Mouse (Mus musculus) liver, embryonic 15.5 days (tissue): ENCODE measurements around the gene Slc8a1. TPM values are rescaled to one million over a fixed set of nuclear protein-coding genes. Genes with fewer than 3 reads are reported as not detected.

ENCODE experiments used
- ATAC-seq: fragments of 200-750 bp; cut with Nextera tagmentation; 2 replicates; pipeline ENCODE4 v1.8.0; 2017; ENCODE audit warnings: moderate number of reproducible peaks, mild to moderate bottlenecking, moderate library complexity; ENCODE audit not compliant: insufficient read depth
- H3K27ac ChIP-seq: fragments of 300-500 bp; sonication (generic); replicated peaks from 2 replicates; pipeline ENCODE4 v1.5.1; 2015; ENCODE audit warnings: mild to moderate bottlenecking, inconsistent platforms
- H3K27me3 ChIP-seq: fragments of 300-500 bp; sonication (generic); 2 replicates; pipeline ENCODE4 v1.6.1; 2015; ENCODE audit warnings: mild to moderate bottlenecking, inconsistent platforms
- H3K36me3 ChIP-seq: fragments of 300-500 bp; sonication (generic); replicated peaks from 2 replicates; pipeline ENCODE4 v1.6.1; 2015; ENCODE audit warnings: moderate library complexity, mild to moderate bottlenecking, inconsistent platforms
- H3K4me1 ChIP-seq: fragments of 300-500 bp; sonication (generic); replicated peaks from 2 replicates; pipeline ENCODE4 v1.6.1; 2015; ENCODE audit warnings: inconsistent platforms
- H3K4me2 ChIP-seq: fragments of 300-500 bp; sonication (generic); 2 replicates; pipeline ENCODE4 v1.6.1; 2015; ENCODE audit warnings: moderate library complexity, mild to moderate bottlenecking, inconsistent platforms
- H3K4me3 ChIP-seq: fragments of 300-500 bp; sonication (generic); replicated peaks from 2 replicates; pipeline ENCODE4 v1.5.1; 2015; ENCODE audit warnings: mild to moderate bottlenecking, inconsistent platforms
- H3K9ac ChIP-seq: fragments of 300-500 bp; sonication (generic); 2 replicates; pipeline ENCODE4 v1.6.1; 2015; ENCODE audit warnings: moderate library complexity, mild to moderate bottlenecking, inconsistent platforms
- H3K9me3 ChIP-seq: fragments of 300-500 bp; sonication (generic); replicated peaks from 2 replicates; pipeline ENCODE4 v1.6.1; 2016; ENCODE audit warnings: inconsistent platforms
- WGBS: fragments of 180-500 bp; shearing (Covaris S2); methylation state at CpG from one replicate; pipeline ENCODE4 v1.1.7; 2015; ENCODE audit warnings: mixed read lengths; ENCODE audit not compliant: insufficient replicate concordance; 5-methylcytosine and 5-hydroxymethylcytosine counted together
- polyA plus RNA-seq: library from polyadenylated mRNA; unstranded; fragments of >200 nt; fragmentation: Nextera tagmentation; extraction: Ambion mirVana; gene quantifications from 2 replicates; pipeline ENCODE4 v1.2.1, GENCODE M21; 2015

Slc8a1 gene
- polyA plus RNA-seq, 1 experiment from 2014 or later, result 0.54 TPM

DNA sequence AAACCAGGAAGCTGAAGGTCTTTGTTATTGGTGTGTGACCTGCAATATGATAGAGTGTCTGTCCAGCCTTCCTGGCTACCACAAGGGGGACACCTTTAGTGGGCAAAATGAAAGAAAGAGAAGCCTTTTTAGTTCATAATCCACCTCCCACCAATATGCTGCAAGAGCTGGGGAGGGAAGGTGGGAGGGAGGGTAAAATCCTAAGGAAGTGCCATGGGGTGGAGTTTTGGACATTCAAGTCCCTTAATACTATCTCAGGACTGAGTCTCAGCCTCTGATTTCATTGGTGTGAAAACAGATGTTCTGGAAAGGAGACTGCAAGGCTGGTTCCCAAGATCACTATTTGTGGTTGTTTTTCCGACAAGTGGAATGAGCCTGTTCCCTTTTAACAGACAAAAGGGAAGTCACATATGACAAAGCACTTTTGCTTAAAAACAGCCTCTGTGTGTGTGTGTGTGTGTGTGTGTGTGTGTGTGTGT is 25.9 kb downstream of the Slc8a1 start:
- Histone ChIP-seq H3K4me1 (no peaks in the 10 kb centered on the region), H3K36me3 (no peaks in the 10 kb centered on the region), H3K27ac (no peak overlapping the region), H3K9me3 (no peaks in the 10 kb centered on the region), H3K4me2 (no peak overlapping the region), H3K27me3 (no peaks in the 10 kb centered on the region), H3K4me3 (no peak overlapping the region), H3K9ac (no peak overlapping the region)
- WGBS, result 9% methylated on average over 1 of the region's 1 CpGs
- no peak for ATAC-seq

DNA sequence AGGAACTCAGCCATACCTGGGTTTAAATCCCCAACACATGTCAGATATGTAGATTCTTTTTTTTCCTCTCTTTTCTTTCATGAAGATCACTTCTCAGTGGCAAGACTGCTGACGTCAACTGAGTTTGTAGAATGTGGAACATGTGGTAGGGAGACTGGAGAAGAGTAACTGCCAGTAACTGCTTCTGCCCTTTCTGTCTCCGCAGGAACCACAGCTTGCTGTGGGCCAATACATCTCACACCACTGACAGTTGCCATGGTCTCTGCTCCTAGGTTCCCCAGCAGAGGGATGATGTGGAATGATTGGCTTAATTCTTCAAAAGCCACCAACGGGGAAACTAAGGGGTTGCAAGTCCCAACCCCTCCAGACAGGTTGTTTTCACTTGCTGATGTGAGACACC is 33.4 kb downstream of the Slc8a1 start:
- H3K27ac ChIP-seq, result no peak overlapping the region
- H3K9ac ChIP-seq, result no peak overlapping the region
- no peak overlapping the region for H3K4me2 ChIP-seq
- WGBS, result 19% methylated on average over 3 of the region's 3 CpGs
- H3K9me3 ChIP-seq, result no peaks in the 10 kb centered on the region
- no peak overlapping the region for H3K4me3 ChIP-seq
- ATAC-seq, result 0 out of 2 replicates have a peak, but pooled peaks have one; percentile 15
- H3K4me1 ChIP-seq, result no peaks in the 10 kb centered on the region
- H3K36me3 ChIP-seq, result no peaks in the 10 kb centered on the region
- H3K27me3 ChIP-seq, result no peaks in the 10 kb centered on the region

DNA sequence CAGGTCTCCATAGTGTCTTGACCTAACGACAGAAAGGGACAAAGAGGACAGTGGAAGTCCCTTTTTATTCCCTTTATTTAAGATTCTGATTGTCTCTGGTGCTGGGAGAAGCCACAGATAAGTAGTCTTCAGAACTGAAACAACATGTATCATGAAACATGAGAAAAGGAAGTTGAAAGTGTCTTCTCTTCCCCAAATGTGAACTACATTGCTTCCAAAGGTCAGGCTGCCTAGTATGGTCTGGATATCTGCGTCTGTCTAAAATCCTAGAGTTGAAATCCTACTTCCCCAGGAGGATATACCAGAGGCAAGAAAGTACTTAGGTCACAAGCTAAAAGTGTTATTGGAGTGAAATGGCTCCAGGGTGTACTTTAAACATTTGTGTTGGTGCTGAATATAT is 34.9 kb downstream of the Slc8a1 start:
- 39% methylated on average over 2 of the region's 2 CpGs for WGBS
- H3K27ac ChIP-seq, result no peak overlapping the region
- H3K9ac ChIP-seq, result no peak overlapping the region

DNA sequence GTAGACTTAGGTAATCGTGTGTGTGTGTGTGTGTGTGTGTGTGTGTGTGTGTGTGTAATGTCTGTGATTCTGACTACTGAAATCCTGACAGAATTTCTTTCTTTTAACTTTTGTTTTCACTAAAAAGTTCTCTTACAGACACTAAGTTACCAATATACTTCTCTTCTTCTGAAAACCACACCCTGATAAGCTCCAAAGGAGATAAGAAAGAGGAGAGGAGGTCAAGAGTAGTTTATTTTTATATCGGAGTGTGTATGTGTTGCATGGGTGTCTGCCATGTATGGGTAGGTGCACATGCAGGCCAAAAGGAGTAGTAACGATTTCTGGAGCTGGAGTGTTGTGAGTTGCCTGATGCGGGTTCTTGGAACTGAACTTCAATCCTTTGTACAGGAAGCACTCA is 36.5 kb downstream of the Slc8a1 start:
- 52% methylated on average over 4 of the region's 4 CpGs for WGBS
- Histone ChIP-seq H3K4me3 (no peak overlapping the region), H3K27me3 (no peaks in the 10 kb centered on the region), H3K4me1 (no peaks in the 10 kb centered on the region), H3K27ac (no peak overlapping the region), H3K9me3 (no peaks in the 10 kb centered on the region), H3K9ac (no peak overlapping the region), H3K4me2 (no peak overlapping the region), H3K36me3 (no peaks in the 10 kb centered on the region)
- no peak for ATAC-seq

More for the DNA sequence above, 34.9 kb downstream of the Slc8a1 start:
- Histone ChIP-seq H3K36me3 (no peaks in the 10 kb centered on the region), H3K4me3 (no peak overlapping the region), H3K27me3 (no peaks in the 10 kb centered on the region), H3K9me3 (no peaks in the 10 kb centered on the region), H3K4me2 (no peak overlapping the region), H3K4me1 (no peaks in the 10 kb centered on the region)
- no peak for ATAC-seq

DNA sequence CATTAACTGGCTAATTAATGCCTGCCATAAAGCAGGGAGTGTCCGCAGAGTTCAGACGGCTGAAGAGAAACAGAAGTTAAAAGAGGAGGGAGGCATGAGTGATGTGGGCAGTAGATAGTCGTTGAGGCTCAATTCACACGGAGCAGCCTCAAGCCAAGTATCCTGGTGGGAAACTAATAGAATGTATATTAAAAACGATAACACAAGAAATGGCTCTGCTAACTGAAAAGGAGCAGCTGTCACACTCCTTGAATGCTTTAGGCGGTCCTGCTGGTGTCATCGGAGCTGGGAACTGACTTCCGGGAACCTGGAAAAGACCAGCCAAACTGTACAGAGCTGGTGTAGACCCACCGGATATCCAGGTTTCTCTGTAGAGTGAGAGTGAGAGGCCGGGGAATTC is 39.4 kb downstream of the Slc8a1 start:
- Histone ChIP-seq H3K27me3 (no peaks in the 10 kb centered on the region), H3K4me2 (no peak overlapping the region), H3K27ac (no peak overlapping the region), H3K36me3 (no peaks in the 10 kb centered on the region), H3K4me1 (no peaks in the 10 kb centered on the region), H3K4me3 (no peak overlapping the region), H3K9me3 (no peaks in the 10 kb centered on the region), H3K9ac (no peak overlapping the region)
- no peak for ATAC-seq
- 43% methylated on average over 10 of the region's 10 CpGs for WGBS

DNA sequence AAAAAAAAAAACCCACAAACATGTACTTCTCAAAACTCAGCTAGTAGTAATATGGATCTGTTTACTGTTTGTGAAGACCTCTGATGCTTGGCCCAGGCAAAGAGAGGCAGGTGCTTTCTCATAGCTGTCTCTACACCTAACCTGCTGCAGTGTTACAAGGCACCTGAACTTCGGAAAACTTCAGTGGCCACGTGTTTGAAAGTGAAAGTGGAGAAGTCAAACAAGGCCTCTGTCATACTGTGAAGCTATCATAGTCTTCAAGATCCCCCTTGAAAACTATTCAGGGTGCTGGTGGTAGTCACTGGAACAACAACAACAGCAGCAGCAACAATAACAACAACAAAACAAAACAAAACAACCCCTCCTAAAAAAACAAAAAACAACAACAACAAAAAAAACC is 40.5 kb downstream of the Slc8a1 start:
- ATAC-seq, result no peak
- H3K9ac ChIP-seq, result no peak overlapping the region
- no peaks in the 10 kb centered on the region for H3K27me3 ChIP-seq
- 33% methylated on average over 2 of the region's 2 CpGs for WGBS
- H3K4me1 ChIP-seq, result no peaks in the 10 kb centered on the region
- no peak overlapping the region for H3K4me2 ChIP-seq
- no peaks in the 10 kb centered on the region for H3K36me3 ChIP-seq
- H3K4me3 ChIP-seq, result no peak overlapping the region
- H3K27ac ChIP-seq, result no peak overlapping the region
- H3K9me3 ChIP-seq, result no peaks in the 10 kb centered on the region

DNA sequence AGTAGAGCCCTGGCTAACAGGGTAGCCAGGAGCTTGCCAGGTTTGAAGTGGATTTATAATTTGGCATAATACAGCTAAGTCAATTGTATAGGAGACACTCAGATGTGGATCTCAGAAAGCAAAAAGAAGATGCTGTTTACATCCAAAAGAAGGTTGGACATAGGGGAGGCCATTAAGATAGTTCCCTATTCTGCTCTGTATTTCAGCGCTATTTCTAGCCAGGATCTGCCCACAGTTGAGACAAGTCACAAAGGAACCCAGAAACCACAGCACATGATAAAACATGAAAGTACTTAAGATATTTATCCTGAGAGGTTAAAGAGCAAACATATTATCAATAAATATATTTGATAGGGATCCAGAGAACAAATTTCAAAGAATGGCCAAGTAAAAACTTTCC is 43.2 kb downstream of the Slc8a1 start:
- Histone ChIP-seq H3K4me1 (no peaks in the 10 kb centered on the region), H3K27ac (no peak overlapping the region), H3K4me2 (no peak overlapping the region), H3K36me3 (no peaks in the 10 kb centered on the region), H3K9ac (no peak overlapping the region), H3K27me3 (no peaks in the 10 kb centered on the region), H3K9me3 (no peaks in the 10 kb centered on the region), H3K4me3 (no peak overlapping the region)
- WGBS, result 23% methylated on average over 1 of the region's 1 CpGs
- no peak for ATAC-seq

DNA sequence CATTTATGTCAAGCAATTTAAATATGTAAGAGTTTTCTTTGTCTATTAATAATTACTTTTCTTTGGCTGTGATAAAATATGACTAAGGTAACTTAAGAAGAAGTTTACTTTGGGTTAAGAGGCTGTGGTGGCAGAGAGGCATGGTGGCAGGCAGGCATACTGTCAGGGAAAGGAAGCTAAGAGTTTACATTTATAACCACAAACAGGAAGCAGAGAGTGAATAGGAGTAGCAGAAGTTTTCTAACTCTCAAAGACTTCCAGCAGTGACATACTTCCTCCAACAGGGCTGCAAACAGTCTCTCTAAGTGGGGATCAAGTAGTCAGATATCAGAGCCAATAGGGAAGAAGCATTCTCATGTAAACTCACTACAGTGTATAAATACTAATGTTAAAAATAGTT is 58.6 kb downstream of the Slc8a1 start:
- ATAC-seq, result no peak
- no peak overlapping the region for H3K27ac ChIP-seq
- no peaks in the 10 kb centered on the region for H3K27me3 ChIP-seq
- no peak overlapping the region for H3K4me2 ChIP-seq
- H3K4me1 ChIP-seq, result no peaks in the 10 kb centered on the region
- H3K9ac ChIP-seq, result no peak overlapping the region
- H3K9me3 ChIP-seq, result no peaks in the 10 kb centered on the region
- no peak overlapping the region for H3K4me3 ChIP-seq
- no peaks in the 10 kb centered on the region for H3K36me3 ChIP-seq

DNA sequence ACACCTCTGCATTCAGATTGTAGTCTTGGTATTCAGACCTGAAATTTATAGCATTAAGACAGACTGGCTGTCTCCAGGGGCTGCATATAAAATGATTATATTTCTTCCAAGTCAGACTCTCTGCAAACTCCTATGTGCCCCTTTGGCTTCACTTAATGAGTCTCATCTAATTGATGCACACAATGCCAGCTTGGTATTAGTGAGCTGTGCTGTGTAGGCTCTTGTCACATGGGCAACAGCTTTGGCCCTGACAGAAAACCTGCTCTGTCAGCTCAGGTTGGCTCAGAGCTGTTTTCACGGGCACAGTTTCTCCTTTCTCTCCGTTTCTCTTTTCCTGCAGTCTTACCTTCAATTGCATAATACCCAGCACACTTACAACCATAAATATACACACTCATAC is 60.7 kb downstream of the Slc8a1 start:
- Histone ChIP-seq H3K27ac (no peak overlapping the region), H3K4me3 (no peak overlapping the region), H3K4me2 (no peak overlapping the region), H3K9me3 (no peaks in the 10 kb centered on the region), H3K4me1 (no peaks in the 10 kb centered on the region), H3K36me3 (no peaks in the 10 kb centered on the region), H3K27me3 (peaks cover 8% of the 10 kb centered on the region), H3K9ac (no peak overlapping the region)
- WGBS, result 54% methylated on average over 2 of the region's 2 CpGs
- ATAC-seq, result no peak

DNA sequence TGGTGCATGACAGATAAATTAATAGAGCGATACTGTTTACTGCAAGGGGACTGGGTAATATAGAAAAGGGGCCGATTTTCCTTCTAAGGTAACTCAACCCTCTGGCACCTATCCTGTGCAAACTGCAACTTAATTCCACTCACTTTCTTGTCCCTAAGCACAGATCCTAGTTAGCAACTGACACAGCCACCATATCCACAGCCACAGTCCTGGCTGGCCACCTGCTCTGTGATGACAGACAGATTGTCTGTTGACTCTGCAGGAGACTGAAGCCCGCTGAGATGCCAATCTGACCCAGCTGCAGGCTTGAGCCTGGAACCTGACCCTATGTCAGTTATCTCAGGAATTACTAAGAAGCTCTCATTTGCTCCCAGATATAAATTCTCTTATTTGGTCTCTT is 62.0 kb downstream of the Slc8a1 start:
- Histone ChIP-seq H3K9me3 (no peaks in the 10 kb centered on the region), H3K4me1 (no peaks in the 10 kb centered on the region), H3K9ac (no peak overlapping the region), H3K4me3 (no peak overlapping the region), H3K27me3 (peaks cover 21% of the 10 kb centered on the region), H3K36me3 (no peaks in the 10 kb centered on the region), H3K27ac (no peak overlapping the region), H3K4me2 (no peak overlapping the region)
- 57% methylated on average over 3 of the region's 3 CpGs for WGBS
- ATAC-seq, result no peak

DNA sequence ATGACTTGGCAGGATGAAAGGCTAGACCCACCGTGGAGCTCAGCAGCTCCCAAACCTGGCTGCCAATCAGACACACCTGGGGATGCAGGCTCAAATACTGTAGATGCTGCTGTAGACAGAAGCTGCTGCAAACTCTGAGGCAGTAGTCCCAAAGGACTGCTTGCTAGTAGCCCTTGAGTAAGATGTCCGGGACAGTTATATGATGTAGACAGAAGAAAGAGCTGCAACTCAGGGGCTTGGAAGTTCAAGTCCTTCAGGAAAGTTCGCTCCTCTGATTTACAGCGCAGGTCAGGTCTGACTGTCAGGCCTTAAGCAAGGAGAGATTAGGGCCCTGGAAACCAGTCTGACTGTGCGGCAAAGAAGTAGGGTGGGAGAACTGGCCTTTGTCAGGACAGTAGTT is 66.9 kb downstream of the Slc8a1 start:
- Histone ChIP-seq H3K4me1 (0 out of 2 replicates have a peak, but pooled peaks cover 6% of the 10 kb centered on the region), H3K36me3 (no peaks in the 10 kb centered on the region), H3K9me3 (no peaks in the 10 kb centered on the region), H3K4me2 (no peak overlapping the region), H3K27me3 (peaks cover 54% of the 10 kb centered on the region), H3K27ac (no peak overlapping the region), H3K4me3 (no peak overlapping the region), H3K9ac (no peak overlapping the region)
- WGBS, result 37% methylated on average over 5 of the region's 5 CpGs
- ATAC-seq, result no peak
